Mouse (Mus musculus) cerebellum, adult 11 months (tissue): ENCODE results near the gene Cgrrf1.
"Not testable (repeated sequence)": the region's sequence is repeated elsewhere in the genome, so short reads cannot be mapped to it uniquely, and the experiment has no call there.

Experiments used
- DNase-seq: peaks from one replicate; pipeline ENCODE4 v3.0.0; 2022

The Cgrrf1 gene

DNA sequence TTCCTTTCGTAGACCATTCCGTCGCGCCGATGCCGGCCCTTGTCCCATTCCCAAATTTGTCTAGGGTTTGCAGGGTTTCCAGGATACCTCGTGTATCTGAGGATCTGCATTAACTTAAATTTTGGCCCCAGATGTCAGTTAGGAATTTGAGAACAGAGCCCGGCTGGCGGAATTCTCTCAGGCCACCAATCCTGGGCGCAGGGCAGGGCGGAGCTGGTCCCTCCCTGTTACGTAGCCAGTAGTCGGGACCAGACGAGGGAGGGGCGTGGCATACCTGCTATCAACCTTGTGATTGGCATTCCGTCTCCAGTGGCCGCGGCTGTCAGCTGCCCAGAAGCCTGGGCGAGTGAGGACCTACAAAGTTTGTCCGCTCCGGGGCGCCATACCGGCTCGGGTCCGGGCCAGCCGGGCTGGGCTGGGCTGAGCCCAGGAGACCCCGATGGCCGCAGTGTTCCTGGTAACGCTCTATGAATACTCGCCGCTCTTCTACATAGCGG is at the start of gene Cgrrf1:
Cgrrf1 (plus strand) TSS at position 289 of the 497 bp plus-strand sequence.
- DNase-seq, result peak; percentile 95

DNA sequence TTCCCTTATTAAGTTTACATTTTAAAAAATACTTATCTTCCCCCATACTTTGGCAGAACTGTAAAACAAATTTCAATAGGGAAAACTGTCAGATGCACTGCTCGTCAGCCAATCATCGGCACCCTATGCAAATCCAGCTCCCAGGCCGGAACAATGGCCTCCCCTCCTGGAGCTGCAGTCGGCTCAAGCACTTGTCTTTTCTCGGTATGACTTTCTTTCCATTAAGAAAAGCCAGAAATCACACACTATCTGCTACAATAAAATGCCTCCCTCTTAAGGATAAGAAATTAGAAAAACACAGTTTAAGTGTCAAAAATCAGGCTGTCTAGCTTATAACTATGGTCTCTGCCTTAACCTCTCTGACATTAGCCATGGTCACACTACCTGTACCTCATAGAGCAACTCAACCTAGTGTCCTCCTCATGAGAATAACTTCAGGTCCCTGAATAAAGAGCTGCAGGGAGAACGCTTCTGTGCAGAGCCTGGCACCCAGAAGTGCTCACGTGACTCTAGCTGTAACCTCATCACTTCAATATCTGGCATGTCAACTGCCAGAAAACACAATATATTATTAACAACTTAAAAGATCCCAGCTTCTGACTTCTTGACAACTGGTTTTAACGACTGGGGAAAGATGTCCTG is 49.6 kb upstream of the Cgrrf1 start:
- DNase-seq, result no peak

DNA sequence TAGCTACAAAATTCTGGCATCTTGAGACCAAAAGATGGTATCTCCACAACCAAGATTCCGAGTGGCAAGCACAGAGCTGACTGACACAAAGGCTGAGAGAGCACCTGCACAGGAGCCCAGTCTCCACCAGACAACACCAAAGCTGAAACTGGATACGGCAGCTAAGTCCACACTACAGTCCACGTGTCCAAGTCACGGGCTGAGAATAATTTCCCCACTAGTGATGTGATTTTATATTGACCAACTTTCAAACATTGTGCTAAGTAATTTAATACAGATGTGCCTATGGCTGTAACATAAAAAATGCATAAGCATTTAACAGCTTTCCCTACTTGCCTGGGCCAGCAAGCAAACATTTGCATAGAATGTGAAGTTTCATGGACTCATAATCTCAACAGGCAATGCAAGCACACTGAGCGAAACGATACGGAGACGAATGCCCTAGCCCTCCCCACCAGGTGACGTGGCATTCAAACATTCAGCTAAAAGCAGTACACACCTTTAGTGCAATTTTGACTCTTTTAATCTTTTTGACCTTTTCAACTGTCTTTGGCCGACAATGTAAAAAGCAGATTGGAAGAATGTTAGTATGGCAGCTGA is 48.5 kb upstream of the Cgrrf1 start:
- DNase-seq, result no peak

DNA sequence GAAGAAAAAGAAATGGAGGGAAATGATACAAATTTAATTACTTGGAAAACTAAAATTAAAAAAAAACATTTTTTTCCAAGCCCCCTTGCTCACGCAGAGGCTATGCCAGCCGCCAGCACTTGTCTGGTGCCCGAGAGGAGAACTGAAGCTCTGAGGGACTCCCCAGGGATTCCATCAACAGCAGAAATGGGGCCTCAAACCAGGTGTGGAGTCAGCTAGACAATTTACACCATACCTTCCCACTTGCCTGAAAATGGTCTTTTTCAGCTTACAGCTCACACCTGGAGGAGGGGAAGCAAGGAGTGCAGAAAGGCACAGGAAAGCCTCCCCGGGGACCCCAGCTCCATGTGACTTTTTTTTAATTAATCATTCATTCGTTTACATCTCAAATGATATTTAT is 46.7 kb upstream of the Cgrrf1 start:
- DNase-seq, result no peak

DNA sequence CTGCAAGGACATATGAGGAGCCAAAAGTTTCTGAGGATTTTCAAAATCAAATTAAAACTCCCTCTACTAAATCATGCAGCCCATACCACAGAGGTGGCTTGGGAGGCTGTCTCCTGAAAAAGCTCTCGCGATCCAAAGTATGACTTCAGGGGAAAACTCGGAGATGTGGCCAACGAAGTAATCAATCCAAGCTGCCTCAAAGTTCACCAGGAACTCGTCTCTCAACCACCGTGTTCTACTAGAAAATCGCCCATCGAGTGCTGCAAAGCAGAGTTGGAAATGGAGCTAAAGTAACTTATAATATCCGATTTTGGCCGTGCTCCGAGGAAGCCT is 44.5 kb upstream of the Cgrrf1 start:
- no peak for DNase-seq

DNA sequence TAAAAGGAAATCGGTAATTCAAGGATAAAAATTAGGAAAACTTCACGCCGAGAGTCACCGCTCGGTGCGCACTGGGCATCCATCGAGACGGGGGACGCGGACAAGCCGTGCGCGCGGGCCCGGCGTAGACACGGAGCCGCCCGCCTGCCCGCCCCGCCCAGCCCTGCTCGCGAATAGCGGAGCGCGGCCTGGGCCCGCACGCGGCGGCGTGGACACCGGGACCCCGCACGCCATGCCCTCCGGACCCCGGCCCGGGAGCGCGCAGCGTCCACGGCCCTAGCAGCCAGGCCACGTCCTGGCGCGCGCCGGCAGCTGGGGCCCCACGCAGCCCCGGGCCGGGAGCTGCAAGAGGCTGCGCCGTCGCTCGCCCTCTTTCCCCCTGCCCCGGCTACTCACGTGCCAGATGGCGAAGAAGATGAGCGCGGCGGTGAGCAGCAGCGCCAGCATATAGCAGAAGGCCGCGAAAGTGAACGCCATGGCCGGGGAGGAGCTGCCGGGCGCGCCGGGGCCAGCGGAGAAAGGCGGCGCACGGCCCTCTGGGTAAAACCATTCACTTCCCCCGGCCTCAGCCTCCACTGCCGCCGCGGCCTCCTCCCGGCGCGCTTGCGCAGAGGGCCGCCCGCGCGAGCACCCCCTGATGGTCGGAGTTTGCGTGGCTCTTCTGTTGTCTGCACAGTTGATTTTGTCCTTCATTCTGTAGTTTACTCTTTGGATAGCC is 44.0 kb upstream of the Cgrrf1 start, which contains the start of gene Cnih1:
Cnih1 (minus strand) TSS at position 625 of the 718 bp plus-strand sequence.
- DNase-seq, result peak; percentile 90

DNA sequence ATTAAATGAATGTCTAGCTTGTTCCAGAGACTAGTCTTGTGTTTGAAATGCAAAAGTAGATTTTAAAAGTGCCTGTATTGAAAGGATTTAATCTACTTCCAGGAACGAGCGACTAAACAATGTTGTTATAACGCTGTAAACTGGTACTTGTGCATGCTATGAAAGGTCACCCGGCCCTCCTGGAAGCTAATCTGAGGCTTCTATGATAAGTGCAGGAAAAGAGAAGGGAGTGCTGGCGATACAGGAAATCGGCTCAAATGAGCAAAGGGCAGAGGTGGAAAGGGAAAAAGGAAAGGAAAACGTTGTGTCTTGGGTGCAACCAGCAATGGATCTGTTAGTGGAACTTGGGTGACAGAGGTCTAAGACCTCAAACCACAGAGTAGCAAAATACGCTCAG is 43.4 kb upstream of the Cgrrf1 start:
- DNase-seq, result peak; percentile 15

DNA sequence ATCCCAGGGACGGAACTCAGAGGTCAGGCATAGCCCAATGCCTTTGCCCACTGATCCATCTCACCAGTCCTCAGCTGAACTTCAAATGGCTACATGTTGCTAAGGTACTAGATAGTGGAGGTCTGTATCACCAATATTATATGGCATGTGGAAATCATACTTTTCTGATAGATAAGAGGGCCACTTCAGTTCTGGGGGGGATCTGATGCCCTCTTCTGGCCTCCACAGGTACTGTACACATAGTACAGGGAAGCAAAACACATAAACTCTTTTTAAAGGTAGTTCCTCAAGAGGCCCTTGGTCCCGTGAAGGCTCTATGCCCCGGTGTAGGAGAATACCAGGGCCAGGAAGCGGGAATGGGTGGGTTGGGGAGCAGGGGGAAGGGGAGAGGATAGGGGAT is 41.6 kb upstream of the Cgrrf1 start:
- DNase-seq, result no peak

DNA sequence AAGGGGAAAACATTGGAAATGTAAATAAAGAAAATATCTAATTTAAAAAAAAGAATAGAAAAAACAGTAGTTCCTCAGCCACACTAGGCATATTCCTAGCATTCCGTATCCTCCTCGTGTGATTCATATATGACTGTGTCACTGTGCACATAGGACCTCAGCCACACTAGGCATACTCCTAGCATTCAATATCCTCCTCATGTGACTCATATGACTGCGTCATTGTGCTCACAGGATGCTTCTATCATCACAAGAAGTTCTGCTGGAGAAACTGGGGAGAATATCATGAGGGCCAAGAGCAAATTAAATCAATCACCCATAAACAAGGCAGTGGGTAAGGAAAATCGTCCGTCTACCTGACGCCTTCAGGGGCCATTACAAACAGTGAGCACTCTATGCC is 41.2 kb upstream of the Cgrrf1 start:
- DNase-seq, result no peak

DNA sequence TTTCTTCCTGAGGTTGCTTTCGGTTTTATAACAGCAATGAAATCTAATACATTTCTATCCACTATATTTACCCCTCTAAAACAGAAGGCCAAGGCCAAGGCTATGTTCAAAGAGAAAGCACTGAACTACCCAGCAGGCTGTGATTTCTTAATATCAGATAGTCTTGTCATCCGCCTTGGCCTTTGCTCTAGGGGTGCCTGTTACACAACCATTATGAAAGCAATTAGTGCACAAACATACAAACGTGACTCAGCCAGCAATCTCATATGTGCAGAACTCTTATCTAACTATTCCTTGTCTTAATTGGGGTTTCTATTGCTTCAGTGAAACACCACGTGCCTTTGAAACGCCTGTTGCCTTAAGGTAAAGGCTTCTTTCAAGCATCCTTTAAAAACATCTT is 37.8 kb upstream of the Cgrrf1 start:
- no peak for DNase-seq

DNA sequence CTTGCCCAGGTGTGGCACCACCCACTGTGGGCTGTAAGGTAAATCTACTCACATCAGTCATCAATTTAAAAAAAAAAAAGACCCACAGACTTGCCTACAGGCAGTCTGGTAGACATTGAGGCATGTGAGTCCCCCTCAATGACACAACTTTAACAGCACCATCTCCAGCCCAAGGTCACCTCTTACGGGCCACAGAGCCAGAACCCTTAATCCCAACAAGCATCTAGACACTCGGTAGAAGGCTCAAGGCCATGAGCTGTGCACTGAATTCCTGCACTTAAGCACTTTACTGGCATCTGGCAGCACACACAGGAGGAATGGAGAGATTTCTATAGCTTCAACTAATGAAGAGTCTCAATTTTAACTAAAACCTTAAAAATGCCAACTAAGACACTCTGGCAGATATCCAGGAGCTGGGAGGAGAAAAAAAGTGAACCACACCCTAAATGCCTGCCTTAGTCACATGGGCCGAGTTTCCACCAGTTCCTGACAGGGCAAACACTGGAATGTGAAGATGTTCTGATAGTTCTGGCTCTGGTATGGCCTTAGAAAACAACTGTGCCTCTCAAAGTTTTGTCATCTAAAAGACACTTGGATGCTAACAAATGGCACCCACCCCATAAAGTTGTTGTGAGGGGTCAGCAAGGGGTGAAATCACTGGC is 31.1 kb upstream of the Cgrrf1 start:
- DNase-seq, result no peak

DNA sequence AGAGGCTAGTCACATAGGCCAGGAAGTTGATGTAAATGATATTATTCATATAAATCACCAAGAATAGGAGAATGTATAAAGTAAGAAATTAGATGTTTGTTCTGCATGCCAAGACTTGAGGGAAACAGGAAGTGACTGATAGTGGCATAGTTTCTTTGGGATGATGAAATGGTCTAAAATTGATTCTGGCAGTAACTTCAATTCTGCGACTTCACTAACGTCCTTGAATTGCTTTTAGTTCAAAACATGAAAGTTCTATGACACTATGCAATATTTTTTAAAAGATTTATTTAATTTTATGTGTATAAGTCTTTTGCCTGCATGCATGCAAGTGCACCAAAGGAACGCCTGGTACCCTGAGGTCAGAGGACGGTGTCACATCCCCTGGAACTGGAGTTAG is 28.7 kb upstream of the Cgrrf1 start:
- no peak for DNase-seq

DNA sequence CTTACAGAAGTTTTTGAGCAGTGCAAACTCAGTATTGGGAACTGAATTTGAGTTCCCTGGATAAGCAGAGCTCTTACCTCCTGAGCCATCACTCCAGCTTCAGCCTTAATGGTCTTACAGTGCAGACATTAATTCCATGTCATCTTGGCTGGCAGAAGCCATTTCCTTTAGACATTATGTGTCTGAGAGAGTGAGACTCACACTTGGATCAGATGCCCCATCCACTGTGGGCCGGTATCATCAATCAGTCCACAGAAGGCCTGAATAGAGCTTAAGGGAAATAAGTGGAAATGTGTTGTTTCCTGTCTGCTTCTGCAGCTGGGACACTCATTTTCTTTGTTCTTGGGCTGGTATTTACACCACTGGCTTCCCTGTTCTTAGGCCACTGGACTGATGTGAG is 28.1 kb upstream of the Cgrrf1 start:
- DNase-seq, result no peak

DNA sequence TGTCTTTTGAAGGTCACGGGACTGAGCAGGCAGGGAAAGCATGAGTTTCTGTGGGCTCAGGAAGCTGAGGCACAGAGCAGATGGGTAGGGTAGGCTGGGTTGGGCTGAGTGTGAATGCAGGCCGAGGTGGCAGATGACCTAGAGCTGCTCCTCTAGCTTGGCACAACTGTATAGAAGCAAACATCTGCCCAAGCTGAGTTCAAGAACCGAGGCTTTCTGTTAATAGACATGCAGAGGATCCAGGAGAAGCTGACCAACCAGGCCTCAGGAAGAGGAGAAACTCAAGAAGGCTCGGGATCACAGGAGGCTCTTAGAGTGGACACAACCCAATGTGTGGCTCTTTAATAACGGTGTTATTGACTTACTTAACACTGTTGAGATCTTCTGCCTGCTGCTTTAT is 25.7 kb upstream of the Cgrrf1 start:
- no peak for DNase-seq

DNA sequence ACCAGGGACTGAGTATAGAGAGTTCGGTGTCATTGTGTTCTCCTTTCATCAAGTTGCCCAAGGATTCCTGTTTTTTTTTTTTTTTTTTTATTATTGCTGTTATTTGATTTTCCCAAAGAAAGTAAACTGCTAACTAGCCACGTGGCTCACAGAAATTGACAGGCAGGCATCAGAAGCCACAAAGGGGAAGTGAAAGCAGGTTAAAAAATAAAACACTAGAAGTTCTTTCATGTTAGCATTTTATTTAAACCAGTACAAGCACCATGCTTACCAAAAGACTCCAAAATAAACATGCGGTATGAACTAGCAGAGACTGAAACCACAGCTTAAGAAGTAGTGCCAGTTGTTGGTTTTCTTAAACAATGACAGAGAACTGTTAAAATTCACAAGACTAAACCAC is 24.0 kb upstream of the Cgrrf1 start:
- no peak for DNase-seq

DNA sequence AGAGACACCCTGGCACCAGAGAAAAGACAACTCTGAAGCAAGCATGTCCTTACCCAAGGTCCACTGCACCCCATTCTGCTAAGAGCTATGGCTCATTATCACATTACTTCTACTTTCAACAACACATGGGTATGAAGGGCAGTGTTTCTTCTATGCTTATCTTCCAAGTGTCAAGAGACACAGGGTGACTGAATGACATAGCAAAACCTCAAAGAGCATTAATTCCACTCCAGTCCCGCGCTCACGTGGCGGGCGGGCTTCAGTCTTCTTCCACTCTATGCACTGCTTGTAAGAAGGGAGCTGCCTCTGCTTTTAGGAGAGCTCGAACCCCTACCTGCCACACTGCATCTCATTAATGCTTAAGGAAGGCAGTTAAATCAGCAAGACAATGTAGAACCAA is 16.3 kb upstream of the Cgrrf1 start:
- DNase-seq, result no peak

DNA sequence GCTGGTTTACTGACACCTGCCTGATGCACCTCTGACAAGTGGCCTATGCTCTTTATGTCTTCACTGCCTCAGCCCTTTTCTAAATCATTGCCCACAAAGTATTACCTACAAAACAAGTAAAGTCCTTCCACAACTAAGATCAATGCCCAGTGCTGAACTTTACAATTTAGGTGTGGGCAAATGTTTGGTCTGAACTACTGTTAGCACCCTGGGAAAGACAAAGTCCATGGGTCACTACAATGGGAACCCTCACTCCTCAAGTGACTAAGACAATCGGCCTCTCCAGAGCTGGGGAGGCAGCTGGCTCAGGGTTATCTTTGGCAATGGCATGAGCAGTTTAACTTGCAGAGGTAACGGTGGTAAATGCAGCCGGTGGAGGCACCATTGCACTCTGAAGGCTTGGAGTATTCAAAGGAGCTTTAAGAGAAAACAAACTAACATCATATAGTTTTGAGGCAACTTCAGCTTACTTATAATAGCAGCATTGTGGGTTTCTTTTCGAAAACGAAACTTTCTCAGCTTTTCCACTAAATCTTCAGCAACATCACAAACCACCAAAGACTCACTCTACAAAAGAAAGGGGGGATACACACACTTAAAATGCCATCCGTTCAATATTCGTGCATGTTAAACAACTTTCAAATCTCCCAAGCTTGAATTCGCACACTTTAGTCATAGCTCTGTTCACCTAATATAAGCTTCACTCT is 14.9 kb upstream of the Cgrrf1 start:
- DNase-seq, result no peak

DNA sequence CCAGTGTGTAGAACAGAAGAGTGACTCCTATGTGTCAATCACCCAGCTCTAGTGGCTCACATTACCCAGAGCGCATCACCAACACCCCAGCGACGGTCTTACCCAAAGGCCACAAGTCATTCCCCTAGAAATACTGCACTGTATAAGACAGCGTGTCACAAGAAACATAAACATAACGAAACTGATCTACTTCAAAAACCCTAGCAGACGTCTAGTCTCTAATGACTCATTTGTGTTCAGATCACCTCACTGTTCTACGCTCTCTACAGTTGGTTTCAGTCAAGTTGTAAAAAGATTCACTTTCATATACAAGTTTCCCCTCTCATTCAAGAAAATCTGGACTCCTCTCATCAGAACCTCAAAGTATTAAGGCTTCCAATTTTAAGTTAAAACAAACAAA is 13.2 kb upstream of the Cgrrf1 start:
- no peak for DNase-seq

DNA sequence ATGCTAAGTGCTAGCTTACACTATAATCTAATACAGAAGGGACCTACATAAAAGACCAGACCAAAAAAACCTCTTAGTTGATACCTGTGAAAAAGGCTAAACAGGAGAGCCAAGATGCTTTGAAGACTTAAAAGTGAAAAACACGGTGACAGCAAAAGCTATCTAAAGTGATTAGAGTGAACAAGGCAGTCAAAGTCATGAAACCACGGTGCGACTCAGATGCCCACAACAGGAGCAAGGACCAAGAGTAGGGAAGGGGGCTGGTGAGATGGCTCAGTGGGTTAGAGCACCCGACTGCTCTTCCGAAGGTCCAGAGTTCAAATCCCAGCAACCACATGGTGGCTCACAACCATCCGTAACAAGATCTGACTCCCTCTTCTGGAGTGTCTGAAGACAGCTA is 12.0 kb upstream of the Cgrrf1 start:
- DNase-seq, result not testable (repeated sequence)

DNA sequence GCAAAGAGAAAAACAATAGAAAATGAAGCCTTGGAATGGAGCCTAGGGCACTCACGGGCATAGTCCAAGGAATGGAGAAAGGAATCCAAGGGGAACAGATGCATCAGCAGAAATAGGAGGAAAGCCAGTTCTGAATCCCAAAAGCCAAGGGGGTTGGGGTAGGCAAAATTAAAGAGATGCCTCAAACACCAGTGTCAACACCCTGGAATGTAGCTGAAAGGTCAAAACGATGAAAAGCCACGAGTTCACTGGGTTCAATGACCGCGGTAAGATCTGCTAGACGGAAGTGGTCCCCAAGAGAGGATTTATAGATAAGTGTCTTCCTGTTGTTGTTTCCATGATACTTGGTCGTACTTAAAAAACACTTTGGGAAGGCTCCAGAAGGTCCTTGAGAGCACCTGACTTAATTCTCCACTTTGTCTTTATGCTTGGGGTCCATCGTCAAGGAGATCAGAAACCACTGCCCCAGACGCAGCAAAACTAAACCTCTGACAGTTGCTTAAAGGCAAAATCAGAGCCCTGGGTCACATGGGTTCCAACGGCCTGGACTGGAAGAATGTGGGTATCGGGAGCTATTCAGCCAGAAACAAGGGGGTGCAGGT is 10.6 kb upstream of the Cgrrf1 start:
- peak; percentile 19 for DNase-seq

DNA sequence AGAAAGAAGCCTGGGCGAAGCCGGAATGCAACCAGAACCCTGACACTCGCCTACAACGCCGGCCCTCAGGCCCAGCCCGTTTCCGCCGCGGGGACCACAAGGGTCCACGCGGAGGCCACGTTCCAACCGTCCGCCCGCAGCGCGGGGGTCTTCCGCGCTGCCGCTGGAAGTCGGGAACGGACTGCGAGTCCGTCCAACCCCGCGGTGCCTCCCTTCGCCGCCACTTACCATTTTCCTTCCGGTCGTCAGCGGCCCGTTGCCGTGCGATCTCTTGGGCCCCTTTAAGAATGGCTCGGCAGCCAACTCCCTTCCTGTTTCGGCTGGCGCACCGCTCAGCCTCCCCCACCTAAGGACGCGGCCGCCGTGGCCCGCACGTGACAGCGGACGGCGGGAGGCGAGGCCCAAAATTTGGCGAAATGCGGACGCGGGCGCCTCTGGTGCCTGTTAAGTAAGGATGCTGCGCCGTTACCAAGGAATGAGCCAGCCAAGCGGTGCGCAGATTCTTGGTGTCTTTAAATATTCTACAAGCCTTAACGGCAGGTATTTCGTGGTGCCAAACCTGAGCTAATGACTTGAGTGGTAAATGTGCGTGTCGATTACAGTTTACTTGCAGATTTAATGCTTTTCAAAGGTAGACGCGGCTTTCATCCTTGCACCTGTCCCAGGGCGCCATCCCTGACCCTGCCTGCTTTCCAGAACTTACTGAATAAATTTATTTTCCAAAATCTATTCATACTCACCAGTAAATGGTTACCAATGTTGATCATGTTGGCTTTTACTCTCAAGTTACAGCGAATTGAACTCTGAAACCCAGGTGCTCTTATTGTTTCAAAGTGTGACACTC is 9.8 kb upstream of the Cgrrf1 start, which contains the start of gene Gmfb:
Gmfb (minus strand) TSS at position 370 of the 844 bp plus-strand sequence.
- DNase-seq, result peak; percentile 95

DNA sequence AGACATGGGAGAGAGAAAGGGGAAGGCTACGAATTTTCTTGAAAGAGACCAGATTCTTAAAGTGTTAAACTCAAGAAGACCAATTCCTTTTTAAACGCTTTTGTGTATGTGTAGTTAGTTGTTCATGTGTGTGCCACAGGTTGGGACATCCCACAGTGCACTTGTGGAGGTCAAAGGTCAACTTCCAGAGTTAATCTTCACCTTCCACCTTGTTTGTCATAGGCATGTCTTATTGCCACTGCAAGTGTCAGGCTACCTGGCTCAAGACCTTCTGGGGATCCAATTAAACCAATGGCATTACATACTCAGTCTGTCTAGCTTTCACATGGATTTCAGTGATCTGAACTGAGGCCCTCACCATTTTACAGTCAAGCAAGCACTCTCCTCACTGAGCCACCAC is 7.9 kb upstream of the Cgrrf1 start:
- DNase-seq, result no peak
